Mouse (Mus musculus) embryo, embryonic 10.5 days (tissue): Measurements from ENCODE around the gene Tmem87b.

Experiments
- DNase-seq: peaks from one replicate; pipeline ENCODE4 v3.0.0-alpha.2; 2015; ENCODE audit warnings: low spot score

Gene Tmem87b

GRCm38 (mm10) chr2:128887866-128888550 lies 70.1 kb downstream of the Tmem87b start:
- DNase-seq = no peak

DNA sequence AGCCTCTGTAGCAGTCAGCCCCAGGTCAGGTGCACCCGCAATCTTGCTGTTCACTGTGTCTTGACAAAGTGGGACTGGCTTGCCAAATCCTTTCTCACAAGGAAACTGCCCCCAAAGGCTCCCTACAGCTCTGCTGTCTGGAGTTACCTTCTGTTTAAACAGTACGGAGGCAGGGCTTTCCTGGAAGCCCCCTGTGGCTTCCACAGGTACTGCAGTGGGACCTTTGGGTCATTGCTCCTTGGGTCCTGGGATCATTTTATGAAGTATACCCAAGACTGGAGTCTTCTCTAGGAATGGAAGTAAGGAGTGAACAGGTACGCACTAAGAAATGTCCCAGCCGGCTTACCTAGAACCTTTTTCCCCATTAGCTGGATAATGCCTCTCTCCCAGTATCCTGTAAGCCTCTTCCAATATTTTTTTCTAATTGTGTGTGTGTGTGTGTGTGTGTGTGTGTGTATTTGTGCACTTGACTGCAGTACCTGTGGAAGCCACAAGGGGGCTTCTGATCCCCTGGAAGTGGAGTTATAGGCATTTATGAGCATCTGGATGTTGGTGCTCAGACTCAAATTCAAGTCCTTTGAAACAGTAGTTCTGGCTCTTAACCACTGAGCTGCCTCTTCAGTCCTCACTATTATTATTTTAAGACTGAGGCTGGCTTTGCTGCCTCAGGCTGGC lies 72.9 kb downstream of the Tmem87b start:
- DNase-seq = peak; percentile 7

- peak; percentile 31 for DNase-seq
These were observed 74.3 kb downstream of the Tmem87b start for GRCm38 (mm10) chr2:128892180-128892721.

DNA sequence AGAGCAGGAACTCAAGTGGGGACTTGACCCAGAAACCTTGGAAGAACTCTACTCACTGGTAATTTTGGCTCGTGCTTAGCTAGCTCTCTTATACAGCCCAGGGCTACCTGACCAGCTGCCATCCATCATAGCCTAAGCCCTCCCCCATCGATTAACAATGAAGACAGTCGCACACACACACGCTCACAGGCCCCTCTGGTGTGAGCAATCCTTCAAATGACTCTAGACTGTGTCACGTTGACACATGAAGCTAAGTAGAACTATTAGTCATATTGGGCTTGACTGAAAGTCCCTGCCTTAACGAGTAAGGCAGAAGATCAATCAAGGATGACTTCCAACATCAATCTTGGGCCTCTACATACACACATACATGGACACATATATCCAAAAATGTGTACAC lies 84.9 kb downstream of the Tmem87b start:
- no peak for DNase-seq

DNA sequence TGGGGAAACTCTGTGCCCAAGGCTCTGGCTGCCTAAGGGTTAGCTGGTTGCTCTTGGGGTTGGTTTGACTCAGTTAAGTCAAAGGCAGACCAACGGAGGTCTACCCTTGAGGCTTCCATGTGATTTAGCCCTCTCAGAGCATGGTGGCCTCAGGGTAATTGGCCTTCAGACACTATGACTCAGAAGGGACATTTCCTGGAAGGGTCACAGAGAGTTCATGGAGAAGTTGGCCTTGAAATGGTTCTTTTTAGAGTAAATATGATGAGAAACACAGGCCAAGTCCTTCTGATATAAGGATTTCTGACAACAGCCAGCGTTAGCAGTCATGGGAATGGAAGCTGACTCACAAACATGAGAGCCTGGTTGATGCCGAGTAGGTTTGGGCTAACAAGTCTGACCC lies 85.7 kb downstream of the Tmem87b start:
- DNase-seq = no peak
